Mouse (Mus musculus) CD8-positive naive resting alpha-beta T cell, adult 2 months (primary cell): ENCODE results near the gene Olfr68.
"Not testable (repeated sequence)": the region's sequence is repeated elsewhere in the genome, so short reads cannot be mapped to it uniquely, and the experiment has no call there.

Source experiments
- DNase-seq, 2 experiments: peaks; one replicate each; pipeline ENCODE4 v3.0.0; 2022; ENCODE audit warnings: low read depth in 2 of 2, low spot score in 2 of 2

Olfr68 gene

DNA sequence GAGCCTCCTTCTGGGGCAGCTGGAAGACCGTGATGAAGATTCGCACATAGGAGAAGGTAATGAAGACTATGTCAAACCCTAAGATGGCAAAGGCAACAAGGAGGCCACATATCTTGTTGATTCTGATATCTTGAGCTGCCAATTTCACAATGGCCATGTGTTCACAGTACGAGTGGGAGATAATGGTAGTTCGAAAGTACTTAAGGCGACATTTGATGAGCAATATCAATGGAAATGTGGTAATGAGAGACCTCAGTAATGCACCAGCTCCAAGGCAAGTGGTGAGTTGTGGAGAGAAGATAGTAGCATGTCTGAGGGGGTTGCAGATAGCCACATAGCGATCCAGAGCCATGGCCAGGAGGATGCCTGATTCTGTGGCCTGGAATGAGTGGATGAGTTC, 11.8 kb downstream of the Olfr68 start:
- not testable (repeated sequence) for DNase-seq

DNA sequence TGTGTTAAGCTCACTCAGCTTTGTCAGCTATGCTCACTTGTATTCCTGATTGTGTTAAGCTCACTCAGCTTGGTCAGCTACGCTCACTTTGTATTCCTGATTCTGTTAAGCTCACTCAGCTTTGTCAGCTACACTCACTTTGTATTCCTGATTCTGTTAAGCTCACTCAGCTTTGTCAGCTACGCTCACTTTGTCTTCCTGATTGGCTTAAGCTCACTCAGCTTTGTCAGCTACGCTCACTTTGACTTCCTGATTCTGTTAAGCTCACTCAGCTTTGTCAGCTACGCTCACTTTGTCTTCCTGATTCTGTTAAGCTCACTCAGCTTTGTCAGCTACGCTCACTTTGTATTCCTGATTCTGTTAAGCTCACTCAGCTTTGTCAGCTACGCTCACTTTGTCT, 17.3 kb downstream of the Olfr68 start:
- not testable (repeated sequence) for DNase-seq

DNA sequence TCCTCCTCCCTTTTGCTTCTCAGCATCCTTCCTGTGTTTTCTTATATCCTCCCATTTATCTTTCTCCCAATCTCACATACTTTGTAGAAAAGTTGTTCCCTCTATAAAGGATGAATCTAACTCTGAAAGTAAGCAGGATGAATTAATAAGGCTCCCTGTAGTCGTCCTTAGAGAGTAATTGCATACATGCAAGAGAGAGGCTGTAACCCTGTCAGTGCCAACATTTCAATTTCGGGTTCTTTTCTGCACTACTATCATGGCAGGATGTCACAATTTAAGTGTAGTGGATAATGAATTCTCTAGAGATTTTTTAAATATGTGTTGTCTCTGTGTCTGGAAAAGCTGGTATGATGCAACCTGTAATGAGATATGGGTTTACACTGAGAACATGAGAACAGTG, 22.3 kb downstream of the Olfr68 start, which contains the start of gene Olfr630:
Gene Olfr630 (minus strand): TSS at position 101 of the 400 bp plus-strand sequence.
- DNase-seq: no peak

DNA sequence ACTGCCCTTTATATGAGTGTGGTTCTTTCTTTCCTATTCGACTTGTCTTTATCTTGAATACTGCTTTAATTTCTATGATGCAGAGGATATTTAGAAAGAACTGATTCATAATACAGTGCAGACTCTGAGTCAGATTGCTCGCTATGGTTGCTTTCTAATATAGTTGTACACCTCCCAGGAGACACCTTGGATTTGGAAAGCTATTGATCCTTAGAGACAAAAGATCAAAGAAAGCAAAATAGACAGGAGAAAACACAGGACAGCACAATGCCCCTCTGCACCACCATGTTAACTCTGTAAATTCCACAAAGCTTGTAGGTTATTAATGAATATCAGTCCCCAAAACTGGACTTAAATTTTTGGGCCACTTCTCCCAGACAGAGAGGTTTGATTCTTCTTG, 34.7 kb downstream of the Olfr68 start, which contains the start of gene Olfr629:
Gene Olfr629 (minus strand): TSS at position 101 of the 400 bp plus-strand sequence.
- no peak for DNase-seq

DNA sequence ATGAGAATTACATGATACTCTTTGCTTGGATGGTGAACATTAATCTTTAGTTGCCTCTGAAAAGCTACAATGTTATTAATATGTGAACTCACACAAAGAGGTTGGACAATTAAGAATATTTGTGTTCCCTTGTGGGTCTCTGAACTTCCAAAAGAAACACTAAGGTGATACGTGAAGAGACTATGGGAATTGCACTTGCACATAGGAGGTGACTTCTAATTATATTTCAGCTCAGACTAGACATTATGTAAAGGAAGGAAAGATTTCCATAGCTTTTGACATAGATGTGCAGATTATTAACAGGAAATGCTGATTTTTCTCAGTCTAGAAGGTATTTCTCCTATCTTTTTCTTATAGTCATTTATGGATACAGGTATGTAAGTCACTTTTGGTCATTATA, 49.4 kb downstream of the Olfr68 start, which contains the start of gene Olfr628:
Gene Olfr628 (plus strand): TSS at position 301 of the 400 bp plus-strand sequence.
- DNase-seq: no peak
